Mouse (Mus musculus) kidney, adult 2 months (tissue): ENCODE measurements around the gene Dusp6.

Experiments
- CTCF ChIP-seq: fragments of 200-500 bp; conservative IDR thresholded peaks from 2 replicates; pipeline ENCODE4 v1.5.1; 2011; ENCODE audit warnings: low read depth, mild to moderate bottlenecking, control low read depth, low read length, moderate library complexity, mixed read lengths; ENCODE audit not compliant: insufficient read depth, insufficient read length
- POLR2A ChIP-seq: fragments of 200-500 bp; IDR thresholded peaks from one replicate; pipeline ENCODE4 v1.6.1; 2011; ENCODE audit warnings: low read depth, low read length, control low read depth

DNA sequence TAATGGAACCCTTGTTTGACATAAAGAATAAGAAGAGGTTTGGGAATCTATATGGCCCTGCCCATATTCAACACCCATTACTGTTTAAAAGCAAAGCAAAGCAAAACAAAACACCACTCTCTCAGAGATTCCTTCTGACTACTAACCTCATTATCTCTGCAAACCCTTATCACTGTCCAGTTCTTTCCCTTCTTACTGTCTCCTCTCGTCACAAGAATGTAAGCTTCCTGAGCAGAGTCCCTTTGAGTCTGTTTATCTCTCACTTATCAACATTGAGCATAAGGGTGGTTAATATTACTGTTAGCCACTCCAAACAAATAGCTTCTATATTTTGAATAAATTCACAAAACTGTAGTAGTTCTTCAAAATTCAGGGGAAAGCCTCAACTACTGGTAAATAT lies 48.9 kb downstream of the Dusp6 start:
- TF ChIP-seq CTCF, result no peak
- TF ChIP-seq POLR2A, result no peak
